Mouse (Mus musculus): ENCODE results near the gene Pum1. TPM values are rescaled to one million over a fixed set of nuclear protein-coding genes. Genes with fewer than 3 reads are reported as not detected.
"Not testable (repeated sequence)": the region's sequence is repeated elsewhere in the genome, so short reads cannot be mapped to it uniquely, and the experiment has no call there.

Pum1 gene
- 25.6 and 48.4 TPM in 2 replicates for polyA plus RNA-seq (2012; rRNA removed)

GRCm38 (mm10) chr4:130662979-130663725, at the start of gene Pum1:
Gene Pum1 (plus strand): TSS chr4:130663321.
- H3K27ac ChIP-seq (ENCODE audit: insufficient read depth, low read depth, low read length): peak within 1 kb of the TSS; percentile 71
- H3K4me3 ChIP-seq (ENCODE audit: low read depth, low read length): peak within 1 kb of the TSS; percentile 93
- TF ChIP-seq POLR2A (IDR thresholded peaks at IDR 0.05; ENCODE audit: low read depth, low read length): peak; percentile 76; the same call in 1 of the 2 replicates
- no peak for TF ChIP-seq CTCF (IDR thresholded peaks at IDR 0.05; ENCODE audit: extremely low read depth, insufficient read length, insufficient replicate concordance, low read depth, low read length)
- 1% methylated on average over 86 of the region's 90 CpGs for WGBS
- H3K36me3 ChIP-seq (ENCODE audit: control insufficient read depth, insufficient read depth, low read length): no peaks in the 10 kb centered on the region
- peaks cover 10% of the 10 kb centered on the region; the same call in 1 of the 2 replicates for H3K4me1 ChIP-seq (ENCODE audit: control insufficient read depth, insufficient read depth, insufficient read length, low read length)
- no peaks in the 10 kb centered on the region for H3K27me3 ChIP-seq (ENCODE audit: control insufficient read depth, insufficient read depth, low read length)

GRCm38 (mm10) chr4:130629391-130629790, 33.7 kb upstream of the Pum1 start:
- no peaks in the 10 kb centered on the region for H3K27me3 ChIP-seq (ENCODE audit: control insufficient read depth, insufficient read depth, low read length)
- 11% methylated on average over 4 of the region's 4 CpGs for WGBS
- H3K4me3 ChIP-seq (ENCODE audit: low read depth, low read length): 0 out of 2 replicates have a peak overlapping the region, but pooled peaks have one; percentile 0
- H3K36me3 ChIP-seq (ENCODE audit: control insufficient read depth, insufficient read depth, low read length): no peaks in the 10 kb centered on the region
- H3K27ac ChIP-seq (ENCODE audit: insufficient read depth, low read depth, low read length): peak overlapping the region; percentile 45
- no peak for TF ChIP-seq CTCF (IDR thresholded peaks at IDR 0.05; ENCODE audit: extremely low read depth, insufficient read length, insufficient replicate concordance, low read depth, low read length)
- peak; percentile 35; the same call in 1 of the 2 replicates for TF ChIP-seq POLR2A (IDR thresholded peaks at IDR 0.05; ENCODE audit: low read depth, low read length)
- no peaks in the 10 kb centered on the region; the same call in 1 of the 2 replicates for H3K4me1 ChIP-seq (ENCODE audit: control insufficient read depth, insufficient read depth, insufficient read length, low read length)

GRCm38 (mm10) chr4:130630232-130630847, 32.8 kb upstream of the Pum1 start:
- 43% methylated on average over 3 of the region's 3 CpGs for WGBS
- no peaks in the 10 kb centered on the region for H3K36me3 ChIP-seq (ENCODE audit: control insufficient read depth, insufficient read depth, low read length)
- no peaks in the 10 kb centered on the region; the same call in 1 of the 2 replicates for H3K4me1 ChIP-seq (ENCODE audit: control insufficient read depth, insufficient read depth, insufficient read length, low read length)
- no peak for TF ChIP-seq POLR2A (IDR thresholded peaks at IDR 0.05; ENCODE audit: low read depth, low read length)
- TF ChIP-seq CTCF (IDR thresholded peaks at IDR 0.05; ENCODE audit: extremely low read depth, insufficient read length, insufficient replicate concordance, low read depth, low read length): no peak
- 0 out of 2 replicates have a peak overlapping the region, but pooled peaks have one; percentile 56 for H3K27ac ChIP-seq (ENCODE audit: insufficient read depth, low read depth, low read length)
- no peak overlapping the region for H3K4me3 ChIP-seq (ENCODE audit: low read depth, low read length)
- H3K27me3 ChIP-seq (ENCODE audit: control insufficient read depth, insufficient read depth, low read length): no peaks in the 10 kb centered on the region

DNA sequence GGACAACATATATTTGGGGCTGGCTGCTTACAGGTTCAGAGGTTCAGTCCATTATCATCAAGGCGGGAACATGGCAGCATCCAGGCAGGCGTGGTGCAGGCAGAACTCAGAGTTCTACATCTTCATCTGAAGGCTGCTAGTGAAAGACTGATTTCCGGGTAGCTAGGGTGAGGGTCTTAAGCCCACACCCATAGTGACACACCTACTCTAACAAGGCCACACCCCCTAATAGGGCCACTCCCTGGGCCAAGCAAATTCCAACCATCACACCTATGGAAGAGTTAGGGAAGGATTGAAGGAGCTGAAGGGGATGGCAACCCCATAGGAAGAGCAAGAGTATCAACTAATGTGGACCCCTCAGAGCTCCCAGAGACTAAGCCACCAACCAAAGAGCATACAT, 28.0 kb upstream of the Pum1 start:
- not testable (repeated sequence) for H3K4me3 ChIP-seq (ENCODE audit: low read depth, low read length); H3K36me3 ChIP-seq (ENCODE audit: control insufficient read depth, insufficient read depth, low read length); H3K27ac ChIP-seq (ENCODE audit: insufficient read depth, low read depth, low read length); H3K27me3 ChIP-seq (ENCODE audit: control insufficient read depth, insufficient read depth, low read length)
- peaks cover 21% of the 10 kb centered on the region for H3K4me1 ChIP-seq (ENCODE audit: control insufficient read depth, insufficient read depth, insufficient read length, low read length)
- 71% methylated on average over 3 of the region's 3 CpGs for WGBS

GRCm38 (mm10) chr4:130636761-130637160, 26.4 kb upstream of the Pum1 start:
- WGBS: 26% methylated on average over 3 of the region's 3 CpGs
- H3K27ac ChIP-seq (ENCODE audit: insufficient read depth, low read depth, low read length): peak overlapping the region; percentile 49; the same call in 1 of the 2 replicates
- H3K36me3 ChIP-seq (ENCODE audit: control insufficient read depth, insufficient read depth, low read length): no peaks in the 10 kb centered on the region
- no peak overlapping the region for H3K4me3 ChIP-seq (ENCODE audit: low read depth, low read length)
- H3K27me3 ChIP-seq (ENCODE audit: control insufficient read depth, insufficient read depth, low read length): no peaks in the 10 kb centered on the region
- TF ChIP-seq CTCF (IDR thresholded peaks at IDR 0.05; ENCODE audit: extremely low read depth, insufficient read length, insufficient replicate concordance, low read depth, low read length): no peak
- TF ChIP-seq POLR2A (IDR thresholded peaks at IDR 0.05; ENCODE audit: low read depth, low read length): no peak
- H3K4me1 ChIP-seq (ENCODE audit: control insufficient read depth, insufficient read depth, insufficient read length, low read length): peaks cover 28% of the 10 kb centered on the region

DNA sequence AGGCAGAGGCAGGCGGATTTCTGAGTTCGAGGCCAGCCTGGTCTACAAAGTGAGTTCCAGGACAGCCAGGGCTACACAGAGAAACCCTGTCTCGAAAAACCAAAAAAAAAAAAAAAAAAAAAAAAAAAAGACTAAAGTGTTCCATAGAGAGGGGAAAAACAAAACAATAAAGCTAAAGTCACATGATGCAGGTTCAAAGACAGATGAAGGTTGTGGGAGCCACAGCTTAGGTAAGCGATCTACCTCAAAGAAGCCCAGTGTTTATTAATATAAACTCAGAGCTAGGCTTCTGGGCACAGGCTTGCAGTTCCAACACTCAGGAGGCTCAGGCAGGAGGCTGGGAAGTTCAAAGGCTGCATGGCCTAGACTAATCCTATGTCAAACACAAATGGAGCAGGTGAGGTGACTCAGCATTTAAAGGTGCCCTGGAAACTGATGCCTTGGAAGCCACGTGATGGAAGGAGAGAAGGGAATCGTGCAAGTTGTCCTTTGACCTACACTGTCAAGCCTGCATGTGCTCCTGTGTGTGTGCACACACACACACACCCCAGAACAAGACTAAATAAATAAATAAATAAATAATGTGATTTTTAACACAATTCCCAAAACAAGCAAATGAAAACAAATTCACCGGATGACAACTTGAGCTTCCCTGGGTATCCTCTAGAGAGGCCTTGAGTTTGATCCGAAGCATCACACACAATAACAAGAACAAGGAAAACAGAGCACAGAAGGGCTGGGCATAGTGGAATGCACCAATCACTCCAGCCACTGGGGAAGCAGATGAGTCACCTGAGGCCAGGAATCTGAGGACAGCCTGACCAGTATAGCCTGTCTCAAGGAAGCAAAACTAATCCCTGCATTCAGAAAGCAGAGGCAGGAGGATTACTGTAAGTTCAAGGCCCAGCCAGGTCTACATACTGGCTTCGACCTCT, 25.4 kb upstream of the Pum1 start:
- no peak overlapping the region for H3K4me3 ChIP-seq (ENCODE audit: low read depth, low read length)
- no peaks in the 10 kb centered on the region for H3K27me3 ChIP-seq (ENCODE audit: control insufficient read depth, insufficient read depth, low read length)
- 52% methylated on average over 8 of the region's 9 CpGs for WGBS
- peak overlapping the region; percentile 90 for H3K27ac ChIP-seq (ENCODE audit: insufficient read depth, low read depth, low read length)
- H3K36me3 ChIP-seq (ENCODE audit: control insufficient read depth, insufficient read depth, low read length): no peaks in the 10 kb centered on the region
- H3K4me1 ChIP-seq (ENCODE audit: control insufficient read depth, insufficient read depth, insufficient read length, low read length): peaks cover 28% of the 10 kb centered on the region
- no peak for TF ChIP-seq CTCF (IDR thresholded peaks at IDR 0.05; ENCODE audit: extremely low read depth, insufficient read length, insufficient replicate concordance, low read depth, low read length)
- no peak for TF ChIP-seq POLR2A (IDR thresholded peaks at IDR 0.05; ENCODE audit: low read depth, low read length)

All from small intestine, adult 2 months (tissue).